Mouse (Mus musculus) hindbrain, embryonic 13.5 days (tissue): ENCODE results near the gene Ckap2l. TPM values are rescaled to one million over a fixed set of nuclear protein-coding genes. Genes with fewer than 3 reads are reported as not detected.

Source experiments
- ATAC-seq: fragments of 200-750 bp; cut with Nextera tagmentation; 2 replicates; pipeline ENCODE4 v1.8.0; 2017; ENCODE audit warnings: moderate TSS enrichment; ENCODE audit not compliant: low FRiP score
- H3K27ac ChIP-seq: fragments of 300-500 bp; sonication (generic); 2 replicates; pipeline ENCODE4 v1.5.1; 2015; ENCODE audit warnings: inconsistent platforms, mild to moderate bottlenecking, moderate library complexity
- H3K27me3 ChIP-seq: fragments of 300-500 bp; sonication (generic); 2 replicates; pipeline ENCODE4 v1.6.1; 2015; ENCODE audit warnings: mild to moderate bottlenecking, inconsistent platforms
- H3K36me3 ChIP-seq: fragments of 300-500 bp; sonication (generic); 2 replicates; pipeline ENCODE4 v1.6.1; 2015; ENCODE audit warnings: mild to moderate bottlenecking, inconsistent platforms
- H3K4me1 ChIP-seq: fragments of 300-500 bp; sonication (generic); replicated peaks from 2 replicates; pipeline ENCODE4 v1.6.1; 2015; ENCODE audit warnings: inconsistent platforms
- H3K4me2 ChIP-seq: fragments of 300-500 bp; sonication (generic); 2 replicates; pipeline ENCODE4 v1.6.1; 2015; ENCODE audit warnings: inconsistent platforms, mild to moderate bottlenecking, moderate library complexity
- H3K4me3 ChIP-seq: fragments of 300-500 bp; sonication (generic); 2 replicates; pipeline ENCODE4 v1.5.1; 2015; ENCODE audit warnings: mild to moderate bottlenecking, inconsistent platforms
- H3K9ac ChIP-seq: fragments of 300-500 bp; sonication (generic); 2 replicates; pipeline ENCODE4 v1.6.1; 2015; ENCODE audit warnings: mild to moderate bottlenecking, inconsistent platforms
- H3K9me3 ChIP-seq: fragments of 300-500 bp; sonication (generic); 2 replicates; pipeline ENCODE4 v1.6.1; 2016; ENCODE audit warnings: inconsistent platforms
- WGBS: fragments of 180-500 bp; shearing (Covaris S2); methylation state at CpG from one replicate; pipeline ENCODE4 v1.1.7; 2015; 5-methylcytosine and 5-hydroxymethylcytosine counted together
- polyA plus RNA-seq: library from polyadenylated mRNA; unstranded; fragments of >200 nt; fragmentation: Nextera tagmentation; extraction: Ambion mirVana; gene quantifications from 2 replicates; pipeline ENCODE4 v1.2.1, GENCODE M21; 2015

Ckap2l gene
- polyA plus RNA-seq, 1 experiment from 2014 or later = 10.1 TPM

GRCm38 (mm10) chr2:129229316-129229715, 67.7 kb downstream of the Ckap2l start:
- no peak overlapping the region for H3K4me3 ChIP-seq
- H3K4me2 ChIP-seq = no peak overlapping the region
- no peaks in the 10 kb centered on the region for H3K27me3 ChIP-seq
- H3K9me3 ChIP-seq = no peaks in the 10 kb centered on the region
- 97% methylated on average over 7 of the region's 7 CpGs for WGBS
- ATAC-seq = no peak
- no peaks in the 10 kb centered on the region for H3K4me1 ChIP-seq
- no peaks in the 10 kb centered on the region for H3K36me3 ChIP-seq
- no peak overlapping the region for H3K27ac ChIP-seq
- no peak overlapping the region for H3K9ac ChIP-seq

GRCm38 (mm10) chr2:129228571-129228970, 68.4 kb downstream of the Ckap2l start:
- no peak for ATAC-seq
- no peaks in the 10 kb centered on the region for H3K4me1 ChIP-seq
- H3K9me3 ChIP-seq = no peaks in the 10 kb centered on the region
- no peak overlapping the region for H3K27ac ChIP-seq
- 79% methylated on average over 4 of the region's 4 CpGs for WGBS
- H3K27me3 ChIP-seq = no peaks in the 10 kb centered on the region
- no peak overlapping the region for H3K9ac ChIP-seq
- H3K36me3 ChIP-seq = no peaks in the 10 kb centered on the region
- H3K4me2 ChIP-seq = no peak overlapping the region
- H3K4me3 ChIP-seq = no peak overlapping the region

GRCm38 (mm10) chr2:129227709-129228108, 69.3 kb downstream of the Ckap2l start:
- Histone ChIP-seq H3K36me3 (no peaks in the 10 kb centered on the region), H3K9ac (no peak overlapping the region), H3K27me3 (no peaks in the 10 kb centered on the region), H3K4me1 (no peaks in the 10 kb centered on the region), H3K9me3 (no peaks in the 10 kb centered on the region), H3K4me3 (no peak overlapping the region), H3K4me2 (no peak overlapping the region), H3K27ac (no peak overlapping the region)
- 83% methylated on average over 6 of the region's 7 CpGs for WGBS
- no peak for ATAC-seq

GRCm38 (mm10) chr2:129227011-129227529, 69.9 kb downstream of the Ckap2l start:
- Histone ChIP-seq H3K27ac (no peak overlapping the region), H3K4me2 (no peak overlapping the region), H3K36me3 (no peaks in the 10 kb centered on the region), H3K9ac (no peak overlapping the region), H3K4me1 (no peaks in the 10 kb centered on the region), H3K4me3 (no peak overlapping the region), H3K27me3 (no peaks in the 10 kb centered on the region), H3K9me3 (no peaks in the 10 kb centered on the region)
- WGBS = 80% methylated on average over 7 of the region's 7 CpGs
- no peak for ATAC-seq

- H3K36me3 ChIP-seq = no peaks in the 10 kb centered on the region
- no peak for ATAC-seq
- H3K4me2 ChIP-seq = no peak overlapping the region
- H3K9ac ChIP-seq = no peak overlapping the region
- H3K9me3 ChIP-seq = no peaks in the 10 kb centered on the region
- no peaks in the 10 kb centered on the region for H3K27me3 ChIP-seq
- H3K4me3 ChIP-seq = no peak overlapping the region
- H3K4me1 ChIP-seq = no peaks in the 10 kb centered on the region
- no peak overlapping the region for H3K27ac ChIP-seq
- 70% methylated on average over 11 of the region's 11 CpGs for WGBS
Observed at GRCm38 (mm10) chr2:129226296-129226851, 70.6 kb downstream of the Ckap2l start.

- no peaks in the 10 kb centered on the region for H3K4me1 ChIP-seq
- no peak for ATAC-seq
- no peak overlapping the region for H3K9ac ChIP-seq
- no peaks in the 10 kb centered on the region for H3K27me3 ChIP-seq
- no peak overlapping the region for H3K4me3 ChIP-seq
- H3K9me3 ChIP-seq = no peaks in the 10 kb centered on the region
- WGBS = 79% methylated on average over 17 of the region's 17 CpGs
- H3K4me2 ChIP-seq = no peak overlapping the region
- no peak overlapping the region for H3K27ac ChIP-seq
- no peaks in the 10 kb centered on the region for H3K36me3 ChIP-seq
Observed at GRCm38 (mm10) chr2:129225251-129225819, 71.7 kb downstream of the Ckap2l start.

GRCm38 (mm10) chr2:129224178-129224577, 72.8 kb downstream of the Ckap2l start:
- no peak for ATAC-seq
- H3K27ac ChIP-seq = no peak overlapping the region
- H3K4me1 ChIP-seq = no peaks in the 10 kb centered on the region
- no peaks in the 10 kb centered on the region for H3K9me3 ChIP-seq
- H3K4me3 ChIP-seq = no peak overlapping the region
- no peaks in the 10 kb centered on the region for H3K36me3 ChIP-seq
- 90% methylated on average over 4 of the region's 4 CpGs for WGBS
- no peak overlapping the region for H3K4me2 ChIP-seq
- H3K27me3 ChIP-seq = no peaks in the 10 kb centered on the region
- no peak overlapping the region for H3K9ac ChIP-seq

GRCm38 (mm10) chr2:129221097-129221632, 75.8 kb downstream of the Ckap2l start:
- no peaks in the 10 kb centered on the region for H3K36me3 ChIP-seq
- no peaks in the 10 kb centered on the region for H3K4me1 ChIP-seq
- ATAC-seq = no peak
- H3K27me3 ChIP-seq = no peaks in the 10 kb centered on the region
- H3K9ac ChIP-seq = no peak overlapping the region
- H3K4me3 ChIP-seq = no peak overlapping the region
- H3K4me2 ChIP-seq = no peak overlapping the region
- H3K9me3 ChIP-seq = no peaks in the 10 kb centered on the region
- WGBS = 78% methylated on average over 9 of the region's 9 CpGs
- H3K27ac ChIP-seq = no peak overlapping the region

- no peak for ATAC-seq
- Histone ChIP-seq H3K36me3 (0 out of 2 replicates have a peak, but pooled peaks cover 2% of the 10 kb centered on the region), H3K27ac (no peak overlapping the region), H3K4me2 (no peak overlapping the region), H3K9me3 (no peaks in the 10 kb centered on the region), H3K9ac (no peak overlapping the region), H3K27me3 (no peaks in the 10 kb centered on the region), H3K4me3 (no peak overlapping the region), H3K4me1 (no peaks in the 10 kb centered on the region)
- 84% methylated on average over 4 of the region's 4 CpGs for WGBS
Observed at GRCm38 (mm10) chr2:129218537-129219105, 78.4 kb downstream of the Ckap2l start.

Other genes starting within 250 kb of the Ckap2l start
- 0.67 and 0.77 TPM in 2 replicates for gene Vinac1, start 249.0 kb downstream of the Ckap2l start, polyA plus RNA-seq
- gene Ttl, start 231.3 kb downstream of the Ckap2l start, polyA plus RNA-seq = 33.0 and 33.8 TPM in 2 replicates
- 15.4 and 19.3 TPM in 2 replicates for gene Polr1b, start 196.2 kb downstream of the Ckap2l start, polyA plus RNA-seq
- gene Chchd5, start 167.5 kb downstream of the Ckap2l start, polyA plus RNA-seq = 24.4 and 24.5 TPM in 2 replicates
- gene Slc20a1, start 98.4 kb downstream of the Ckap2l start, polyA plus RNA-seq = 47.2 and 48.2 TPM in 2 replicates
- 0.26 and 0.43 TPM in 2 replicates for gene Il1a, start 12.8 kb upstream of the Ckap2l start, polyA plus RNA-seq
- gene Il1b, start 73.9 kb upstream of the Ckap2l start, polyA plus RNA-seq = 0.14 TPM in 1 of 2 replicates, not detected in the other
- gene F830045P16Rik, start 239.4 kb upstream of the Ckap2l start, polyA plus RNA-seq = not detected in 2 replicates